Mouse (Mus musculus): ENCODE data around the gene Cd274. TPM values are rescaled to one million over a fixed set of nuclear protein-coding genes. Genes with fewer than 3 reads are reported as not detected.

Cd274 gene
- polyA plus RNA-seq, 1 experiment: 1.9 TPM

GRCm38 (mm10) chr19:29341029-29341428 is 26.2 kb upstream of the Cd274 start:
- no peaks in the 10 kb centered on the region for H3K4me1 ChIP-seq (ENCODE audit: control insufficient read depth, insufficient read depth, low read length)
- H3K4me3 ChIP-seq (ENCODE audit: insufficient read depth, low read length): no peak overlapping the region
- TF ChIP-seq POLR2A (IDR thresholded peaks at IDR 0.05; ENCODE audit: extremely low read depth, insufficient read depth, low read length) (no peak), CTCF (IDR thresholded peaks at IDR 0.05; ENCODE audit: extremely low read depth, insufficient read depth, low read length) (no peak)
- no peak overlapping the region for H3K27ac ChIP-seq (ENCODE audit: insufficient read depth, low read length)

GRCm38 (mm10) chr19:29342281-29342680 is 25.0 kb upstream of the Cd274 start:
- H3K4me1 ChIP-seq (ENCODE audit: control insufficient read depth, insufficient read depth, low read length): no peaks in the 10 kb centered on the region
- H3K4me3 ChIP-seq (ENCODE audit: insufficient read depth, low read length): no peak overlapping the region
- no peak overlapping the region for H3K27ac ChIP-seq (ENCODE audit: insufficient read depth, low read length)
- TF ChIP-seq CTCF (IDR thresholded peaks at IDR 0.05; ENCODE audit: extremely low read depth, insufficient read depth, low read length): no peak
- TF ChIP-seq POLR2A (IDR thresholded peaks at IDR 0.05; ENCODE audit: extremely low read depth, insufficient read depth, low read length): no peak

- TF ChIP-seq CTCF (IDR thresholded peaks at IDR 0.05; ENCODE audit: extremely low read depth, insufficient read depth, low read length): no peak
- TF ChIP-seq POLR2A (IDR thresholded peaks at IDR 0.05; ENCODE audit: extremely low read depth, insufficient read depth, low read length): no peak
- no peaks in the 10 kb centered on the region for H3K4me1 ChIP-seq (ENCODE audit: control insufficient read depth, insufficient read depth, low read length)
- H3K27ac ChIP-seq (ENCODE audit: insufficient read depth, low read length): no peak overlapping the region
- no peak overlapping the region for H3K4me3 ChIP-seq (ENCODE audit: insufficient read depth, low read length)
Observed at GRCm38 (mm10) chr19:29344868-29345267, 22.4 kb upstream of the Cd274 start.

- no peak overlapping the region for H3K4me3 ChIP-seq (ENCODE audit: insufficient read depth, low read length)
- no peak overlapping the region for H3K27ac ChIP-seq (ENCODE audit: insufficient read depth, low read length)
- no peaks in the 10 kb centered on the region for H3K4me1 ChIP-seq (ENCODE audit: control insufficient read depth, insufficient read depth, low read length)
- TF ChIP-seq CTCF (IDR thresholded peaks at IDR 0.05; ENCODE audit: extremely low read depth, insufficient read depth, low read length) (no peak), POLR2A (IDR thresholded peaks at IDR 0.05; ENCODE audit: extremely low read depth, insufficient read depth, low read length) (no peak)
Observed at GRCm38 (mm10) chr19:29345636-29346035, 21.6 kb upstream of the Cd274 start.

- no peak overlapping the region for H3K27ac ChIP-seq (ENCODE audit: insufficient read depth, low read length)
- H3K4me1 ChIP-seq (ENCODE audit: control insufficient read depth, insufficient read depth, low read length): no peaks in the 10 kb centered on the region
- no peak overlapping the region for H3K4me3 ChIP-seq (ENCODE audit: insufficient read depth, low read length)
- no peak for TF ChIP-seq CTCF (IDR thresholded peaks at IDR 0.05; ENCODE audit: extremely low read depth, insufficient read depth, low read length)
- TF ChIP-seq POLR2A (IDR thresholded peaks at IDR 0.05; ENCODE audit: extremely low read depth, insufficient read depth, low read length): no peak
Observed at GRCm38 (mm10) chr19:29350991-29351390, 16.3 kb upstream of the Cd274 start.

GRCm38 (mm10) chr19:29354895-29355877 is 12.1 kb upstream of the Cd274 start:
- no peak overlapping the region; the same call in 1 of the 2 replicates for H3K4me3 ChIP-seq (ENCODE audit: insufficient read depth, low read length)
- TF ChIP-seq POLR2A (IDR thresholded peaks at IDR 0.05; ENCODE audit: extremely low read depth, insufficient read depth, low read length) (no peak), CTCF (IDR thresholded peaks at IDR 0.05; ENCODE audit: extremely low read depth, insufficient read depth, low read length) (peak; percentile 94)
- H3K27ac ChIP-seq (ENCODE audit: insufficient read depth, low read length): no peak overlapping the region
- peaks cover 1% of the 10 kb centered on the region; the same call in 1 of the 2 replicates for H3K4me1 ChIP-seq (ENCODE audit: control insufficient read depth, insufficient read depth, low read length)

GRCm38 (mm10) chr19:29356281-29356680 is 11.0 kb upstream of the Cd274 start:
- H3K4me1 ChIP-seq (ENCODE audit: control insufficient read depth, insufficient read depth, low read length): peaks cover 5% of the 10 kb centered on the region
- no peak overlapping the region for H3K27ac ChIP-seq (ENCODE audit: insufficient read depth, low read length)
- TF ChIP-seq POLR2A (IDR thresholded peaks at IDR 0.05; ENCODE audit: extremely low read depth, insufficient read depth, low read length) (no peak), CTCF (IDR thresholded peaks at IDR 0.05; ENCODE audit: extremely low read depth, insufficient read depth, low read length) (no peak)
- no peak overlapping the region for H3K4me3 ChIP-seq (ENCODE audit: insufficient read depth, low read length)

GRCm38 (mm10) chr19:29360251-29360650 is 7.0 kb upstream of the Cd274 start:
- H3K4me1 ChIP-seq (ENCODE audit: control insufficient read depth, insufficient read depth, low read length): peaks cover 7% of the 10 kb centered on the region
- no peak overlapping the region for H3K27ac ChIP-seq (ENCODE audit: insufficient read depth, low read length)
- H3K4me3 ChIP-seq (ENCODE audit: insufficient read depth, low read length): no peak overlapping the region; the same call in 1 of the 2 replicates
- TF ChIP-seq CTCF (IDR thresholded peaks at IDR 0.05; ENCODE audit: extremely low read depth, insufficient read depth, low read length) (no peak), POLR2A (IDR thresholded peaks at IDR 0.05; ENCODE audit: extremely low read depth, insufficient read depth, low read length) (no peak)

GRCm38 (mm10) chr19:29361468-29362130 is 5.7 kb upstream of the Cd274 start:
- H3K4me1 ChIP-seq (ENCODE audit: control insufficient read depth, insufficient read depth, low read length): peaks cover 7% of the 10 kb centered on the region
- H3K27ac ChIP-seq (ENCODE audit: insufficient read depth, low read length): no peak overlapping the region
- peak; percentile 85; the same call in 1 of the 2 replicates for TF ChIP-seq POLR2A (IDR thresholded peaks at IDR 0.05; ENCODE audit: extremely low read depth, insufficient read depth, low read length)
- TF ChIP-seq CTCF (IDR thresholded peaks at IDR 0.05; ENCODE audit: extremely low read depth, insufficient read depth, low read length): no peak
- H3K4me3 ChIP-seq (ENCODE audit: insufficient read depth, low read length): peak overlapping the region; percentile 62

All from cortical plate, adult 2 months (tissue).